Mouse (Mus musculus): ENCODE results near the gene Nudt1. TPM values are rescaled to one million over a fixed set of nuclear protein-coding genes. Genes with fewer than 3 reads are reported as not detected.

Gene Nudt1
- total and polyA plus RNA-seq, 3 experiments: 69.4 to 75.2 (median 74.6) TPM

DNA sequence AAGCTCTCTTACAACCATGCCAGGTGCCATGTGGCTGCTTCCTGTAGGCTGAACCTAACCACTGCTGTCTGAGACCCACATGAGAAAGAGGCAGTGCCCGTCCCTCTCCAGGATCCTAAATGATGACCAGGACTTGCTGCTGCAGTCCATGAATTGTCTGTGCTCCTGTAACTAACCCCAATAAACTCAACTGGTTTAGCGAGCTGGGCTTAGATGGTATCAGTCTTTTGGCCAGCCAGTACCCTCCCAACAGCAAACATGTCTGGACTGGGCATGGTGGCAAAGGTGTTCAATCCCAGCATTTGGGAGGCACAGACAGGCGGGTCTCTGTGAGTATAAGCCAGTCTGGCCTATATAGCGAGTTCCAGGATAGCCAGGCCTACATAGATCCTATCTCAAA lies 47.5 kb downstream of the Nudt1 start:
- Histone ChIP-seq H3K4me1 (ENCODE audit: control insufficient read depth in 1 of 2, insufficient read depth in 2 of 2) (peaks cover 3 to 55% of the 10 kb centered on the region in 2 experiments; a peak in 2 of 4 replicates), H3K27ac (ENCODE audit: insufficient read depth, low read depth) (no peak overlapping the region), H3K36me3 (replicated peaks in 1 of 2; ENCODE audit: control insufficient read depth in 1 of 2, insufficient read depth in 1 of 2, low read length in 1 of 2) (peaks cover 2 to 65% of the 10 kb centered on the region in 2 experiments), H3K9me3 (replicated peaks; ENCODE audit: low read length) (peaks cover 7% of the 10 kb centered on the region), H3K4me3 (replicated peaks in 1 of 3; ENCODE audit: low read depth in 2 of 3, low read length in 2 of 3, poor library complexity in 1 of 3) (no peak overlapping the region), H3K4me2 (ENCODE audit: insufficient read depth, low read depth, poor library complexity, severe bottlenecking) (no peak overlapping the region), H3K79me2 (replicated peaks; ENCODE audit: control insufficient read depth, extremely low read depth, insufficient read depth, poor library complexity, severe bottlenecking) (0 out of 2 replicates have a peak, but pooled peaks cover 8% of the 10 kb centered on the region), H3K9ac (ENCODE audit: insufficient read depth, low read depth) (no peak overlapping the region), H3K27me3 (replicated peaks) (no peaks in the 10 kb centered on the region)
- DNase-seq (ENCODE audit: extremely low read depth): no peak
- TF ChIP-seq MXI1 (IDR thresholded peaks at IDR 0.05; ENCODE audit: low read depth, low read length): no peak
- TF ChIP-seq GABPA (IDR thresholded peaks at IDR 0.05; ENCODE audit: insufficient replicate concordance, low read depth, low read length): no peak
- no peak for TF ChIP-seq MYC (IDR thresholded peaks at IDR 0.05; ENCODE audit: low read depth, low read length)
- TF ChIP-seq ZMIZ1 (IDR thresholded peaks at IDR 0.05; ENCODE audit: low read depth, low read length): no peak
- no peak for TF ChIP-seq E2F4 (IDR thresholded peaks at IDR 0.05; ENCODE audit: insufficient replicate concordance, low read depth, low read length)
- no peak for TF ChIP-seq CHD1 (IDR thresholded peaks at IDR 0.05; ENCODE audit: low read depth, low read length)
- no peak for TF ChIP-seq MEF2A (IDR thresholded peaks at IDR 0.05; ENCODE audit: borderline replicate concordance, low read depth, low read length)
- no peak for TF ChIP-seq TBP (conservative IDR thresholded peaks at IDR 0.05; ENCODE audit: low read depth, low read length)
- TF ChIP-seq POLR2A (IDR thresholded peaks at IDR 0.05; ENCODE audit: low read depth, low read length): no peak
- no peak for TF ChIP-seq ELF1 (IDR thresholded peaks at IDR 0.05; ENCODE audit: low read depth, low read length)
- no peak for TF ChIP-seq KAT2A (IDR thresholded peaks at IDR 0.05; ENCODE audit: insufficient replicate concordance, low read length)
- no peak for TF ChIP-seq USF1 (IDR thresholded peaks at IDR 0.05; ENCODE audit: low read depth, low read length)
- no peak for TF ChIP-seq IRF4 (IDR thresholded peaks at IDR 0.05; ENCODE audit: low read depth, low read length)
- no peak for TF ChIP-seq TCF12 (IDR thresholded peaks at IDR 0.05; ENCODE audit: low read depth, low read length)
- TF ChIP-seq EP300 (IDR thresholded peaks at IDR 0.05; ENCODE audit: low read length): no peak
- in situ Hi-C loops (cut with MboI; ENCODE audit: low pct_ligation_motif_present, low pct_unique_long_range_greater_than_20kb, low sequenced_read_pairs) (no loop called here), dilution Hi-C loops (cut with MboI; ENCODE audit: extremely low pct_ligation_motif_present, extremely low pct_unique_long_range_greater_than_20kb, low sequenced_read_pairs) (no loop called here)

DNA sequence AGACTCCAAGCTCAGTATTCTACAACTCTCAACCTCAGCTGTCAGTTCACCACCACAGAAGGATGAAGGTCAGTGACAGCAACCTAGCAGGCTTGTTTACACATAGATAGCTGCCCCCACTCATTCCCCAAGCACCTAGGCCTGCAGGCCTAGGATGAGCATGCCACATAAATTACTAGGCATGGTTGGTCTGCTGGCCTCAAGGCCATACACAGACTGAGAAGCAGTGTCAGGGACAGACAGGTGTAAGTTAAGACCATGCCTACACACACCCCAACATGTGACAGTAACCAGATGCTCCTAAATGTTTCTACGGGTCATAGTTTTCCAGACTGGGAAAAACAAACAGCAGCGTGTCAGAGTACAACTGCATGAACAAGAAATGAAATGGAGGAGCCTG lies 48.0 kb downstream of the Nudt1 start:
- Histone ChIP-seq H3K27me3 (replicated peaks) (no peaks in the 10 kb centered on the region), H3K9me3 (replicated peaks; ENCODE audit: low read length) (peaks cover 7% of the 10 kb centered on the region), H3K9ac (ENCODE audit: insufficient read depth, low read depth) (no peak overlapping the region), H3K4me1 (ENCODE audit: control insufficient read depth in 1 of 2, insufficient read depth in 2 of 2) (peaks cover 6 to 60% of the 10 kb centered on the region in 2 experiments), H3K36me3 (replicated peaks in 1 of 2; ENCODE audit: control insufficient read depth in 1 of 2, insufficient read depth in 1 of 2, low read length in 1 of 2) (peaks cover 2 to 63% of the 10 kb centered on the region in 2 experiments), H3K4me3 (replicated peaks in 1 of 3; ENCODE audit: low read depth in 2 of 3, low read length in 2 of 3, poor library complexity in 1 of 3) (no peak overlapping the region), H3K4me2 (ENCODE audit: insufficient read depth, low read depth, poor library complexity, severe bottlenecking) (no peak overlapping the region), H3K27ac (ENCODE audit: insufficient read depth, low read depth) (no peak overlapping the region), H3K79me2 (replicated peaks; ENCODE audit: control insufficient read depth, extremely low read depth, insufficient read depth, poor library complexity, severe bottlenecking) (0 out of 2 replicates have a peak, but pooled peaks cover 8% of the 10 kb centered on the region)
- no peak for TF ChIP-seq MAX (IDR thresholded peaks at IDR 0.05; ENCODE audit: low read length)
- TF ChIP-seq RCOR1 (conservative IDR thresholded peaks at IDR 0.05; ENCODE audit: low read depth, low read length): no peak
- TF ChIP-seq ETS1 (conservative IDR thresholded peaks at IDR 0.05; ENCODE audit: low read depth, low read length): no peak
- TF ChIP-seq BHLHE40 (IDR thresholded peaks at IDR 0.05; ENCODE audit: low read depth, low read length): no peak
- no peak for TF ChIP-seq ZNF384 (IDR thresholded peaks at IDR 0.05; ENCODE audit: low read depth, low read length)
- TF ChIP-seq MEF2A (IDR thresholded peaks at IDR 0.05; ENCODE audit: borderline replicate concordance, low read depth, low read length): no peak
- TF ChIP-seq NRF1 (IDR thresholded peaks at IDR 0.05; ENCODE audit: low read depth, low read length): no peak
- no peak for TF ChIP-seq TBP (conservative IDR thresholded peaks at IDR 0.05; ENCODE audit: low read depth, low read length)
- no peak for TF ChIP-seq POLR2AphosphoS2 (IDR thresholded peaks at IDR 0.05; ENCODE audit: low read depth, low read length)
- no peak for TF ChIP-seq ELF1 (IDR thresholded peaks at IDR 0.05; ENCODE audit: low read depth, low read length)
- TF ChIP-seq CHD1 (IDR thresholded peaks at IDR 0.05; ENCODE audit: low read depth, low read length): no peak
- no peak for TF ChIP-seq MXI1 (IDR thresholded peaks at IDR 0.05; ENCODE audit: low read depth, low read length)
- no peak for TF ChIP-seq MAZ (IDR thresholded peaks at IDR 0.05; ENCODE audit: low read depth, low read length)
- TF ChIP-seq RAD21 (IDR thresholded peaks at IDR 0.05; ENCODE audit: low read depth, low read length): no peak
- no peak for TF ChIP-seq SMC3 (IDR thresholded peaks at IDR 0.05; ENCODE audit: low read depth, low read length)
- TF ChIP-seq E2F4 (IDR thresholded peaks at IDR 0.05; ENCODE audit: insufficient replicate concordance, low read depth, low read length): no peak
- no peak for TF ChIP-seq USF1 (IDR thresholded peaks at IDR 0.05; ENCODE audit: low read depth, low read length)
- TF ChIP-seq CHD2 (IDR thresholded peaks at IDR 0.05; ENCODE audit: low read length): no peak
- TF ChIP-seq USF2 (conservative IDR thresholded peaks at IDR 0.05; ENCODE audit: low read depth, low read length): no peak
- dilution Hi-C loops (cut with MboI; ENCODE audit: extremely low pct_ligation_motif_present, extremely low pct_unique_long_range_greater_than_20kb, low sequenced_read_pairs) (no loop called here), in situ Hi-C loops (cut with MboI; ENCODE audit: low pct_ligation_motif_present, low pct_unique_long_range_greater_than_20kb, low sequenced_read_pairs) (no loop called here)
- DNase-seq (ENCODE audit: extremely low read depth): no peak

Measured in CH12.LX (cell line).